Mouse (Mus musculus) E14TG2a.4 (cell line): ENCODE measurements around the gene BC067074.

Experiments used
- CTCF ChIP-seq: conservative IDR thresholded peaks from 2 replicates; pipeline ENCODE4 v1.5.1; 2014; ENCODE audit warnings: low read length
- NANOG ChIP-seq: IDR thresholded peaks from 2 replicates; pipeline ENCODE4 v1.6.1; 2014; ENCODE audit warnings: borderline replicate concordance, low read length, mixed read lengths
- POU5F1 ChIP-seq: IDR thresholded peaks from 2 replicates; pipeline ENCODE4 v1.6.1; 2014; ENCODE audit warnings: low read length, borderline replicate concordance

- TF ChIP-seq CTCF = peak; percentile 57
- no peak for TF ChIP-seq NANOG
- no peak for TF ChIP-seq POU5F1
Observed at GRCm38 (mm10) chr13:113257190-113257589, 35.8 kb upstream of the BC067074 start.
